Comparison of ENCODE assay signal across 17 mouse cellular contexts in the genomic region with DNA sequence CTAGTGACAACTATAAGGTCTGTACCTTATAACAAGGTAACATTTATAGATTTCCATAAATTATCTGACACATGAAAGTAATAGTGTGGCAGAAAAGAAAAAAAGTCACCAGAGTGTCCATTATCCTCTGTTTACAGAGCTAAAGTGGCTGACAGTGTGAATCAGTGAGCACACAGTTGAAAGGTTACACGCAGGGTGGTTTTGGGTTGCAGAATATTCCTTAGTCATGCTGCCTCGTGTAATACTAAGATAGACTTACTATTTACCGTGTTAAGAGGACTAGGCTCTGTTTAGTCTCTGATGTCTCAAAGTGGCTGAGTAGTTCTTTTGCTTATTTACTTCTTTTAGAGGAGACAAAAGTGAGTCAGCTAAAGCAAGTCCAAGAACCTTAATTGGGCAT.
"Had no signal": no experiment of that assay in that cellular context is flagged by ENCODE, and none has a peak within 500 bp of the region (broad histone marks: within the 10 kb centered on the region; RNA-seq: fewer than 3 reads in every experiment).

No protein-coding gene starts in this region.

- ATAC-seq: intestine, postnatal 0 days; midbrain, embryonic 15.5 days had no signal

- H3K4me2 ChIP-seq: limb, embryonic 12.5 days; liver, embryonic 15.5 days; midbrain, embryonic 11.5 days; midbrain, embryonic 15.5 days; neural tube, embryonic 13.5 days had no signal

- H3K4me1 ChIP-seq: limb, embryonic 12.5 days; liver, embryonic 15.5 days; megakaryocyte, embryonic 14.5 days; midbrain, embryonic 15.5 days; neural tube, embryonic 13.5 days had no signal

- H3K27me3 ChIP-seq: limb, embryonic 12.5 days; liver, embryonic 15.5 days; megakaryocyte, embryonic 14.5 days; midbrain, embryonic 15.5 days; neural tube, embryonic 13.5 days had no signal

- H3K27ac ChIP-seq: layer of hippocampus, adult 2 months; limb, embryonic 12.5 days; liver, embryonic 15.5 days; midbrain, embryonic 15.5 days; neural tube, embryonic 13.5 days had no signal

- H3K9me3 ChIP-seq: limb, embryonic 12.5 days; liver, embryonic 15.5 days; megakaryocyte, embryonic 14.5 days; midbrain, embryonic 15.5 days; neural tube, embryonic 13.5 days had no signal

- DNase-seq: kidney, adult 8-10 months; kidney, postnatal 10 days; kidney, postnatal 4 days; liver; lung, adult 2 months; lung, postnatal 10 days; lung, postnatal 4 days; right cerebral cortex, postnatal 14 days; thymus, postnatal 14 days had no signal

- H3K4me3 ChIP-seq: layer of hippocampus, adult 2 months; limb, embryonic 12.5 days; liver, embryonic 15.5 days; megakaryocyte, embryonic 14.5 days; midbrain, embryonic 15.5 days; neural tube, embryonic 13.5 days had no signal

- H3K9ac ChIP-seq: limb, embryonic 12.5 days; liver, embryonic 15.5 days; midbrain, embryonic 15.5 days; neural tube, embryonic 13.5 days had no signal

- H3K36me3 ChIP-seq: liver, embryonic 15.5 days; midbrain, embryonic 15.5 days; neural tube, embryonic 13.5 days had no signal
